Mouse (Mus musculus): Measurements from ENCODE around the gene Olfr270. TPM values are rescaled to one million over a fixed set of nuclear protein-coding genes. Genes with fewer than 3 reads are reported as not detected.

Gene Olfr270
- not detected in 2 replicates for polyA plus RNA-seq (2012; ENCODE audit: insufficient read depth, insufficient read length, missing spikeins)

GRCm38 (mm10) chr4:52964247-52964646 lies at the start of gene Olfr270:
Gene Olfr270 (plus strand): TSS chr4:52964547.
- no peaks in the 10 kb centered on the region for H3K4me1 ChIP-seq (ENCODE audit: control insufficient read depth, insufficient read depth, insufficient read length, low read length)
- no peak within 1 kb of the TSS for H3K4me3 ChIP-seq (ENCODE audit: insufficient read depth, low read depth, low read length)
- H3K27ac ChIP-seq (replicated peaks; ENCODE audit: low read depth, low read length), result no peak within 1 kb of the TSS

DNA sequence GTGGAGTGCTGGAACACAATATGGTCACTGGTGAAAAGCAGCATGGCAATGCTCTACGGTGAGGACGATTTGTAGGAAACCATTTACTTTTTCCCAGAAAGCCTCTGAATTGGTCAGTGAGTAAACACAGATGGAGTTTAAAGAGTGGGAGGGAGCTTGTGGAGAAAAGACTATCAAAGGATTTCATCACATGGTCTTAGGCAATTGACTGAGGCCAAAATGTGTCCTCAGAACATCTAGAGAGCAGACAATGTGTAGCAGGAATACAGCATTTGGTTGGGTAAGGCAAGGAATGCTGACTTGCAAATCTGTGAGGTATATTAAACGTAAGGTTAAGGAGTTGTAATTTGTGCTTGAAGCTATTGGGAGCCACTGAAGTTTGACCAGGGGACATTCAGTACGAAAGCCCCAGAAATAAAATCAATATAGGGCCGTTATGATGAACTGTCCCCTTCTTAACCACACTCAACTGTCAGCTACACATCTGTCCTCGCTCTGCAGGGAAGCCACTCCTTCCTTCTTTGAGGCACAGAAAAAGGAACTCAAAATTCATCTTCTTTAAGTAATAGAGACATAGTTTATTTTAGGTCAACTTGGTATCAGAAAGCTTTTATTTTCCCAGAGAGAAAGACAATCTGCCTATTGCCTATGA lies 47.6 kb upstream of the Olfr270 start:
- Histone ChIP-seq H3K4me3 (ENCODE audit: insufficient read depth, low read depth, low read length) (no peak overlapping the region), H3K27ac (replicated peaks; ENCODE audit: low read depth, low read length) (no peak overlapping the region), H3K4me1 (ENCODE audit: control insufficient read depth, insufficient read depth, insufficient read length, low read length) (no peaks in the 10 kb centered on the region)

- Histone ChIP-seq H3K27ac (replicated peaks; ENCODE audit: low read depth, low read length) (no peak overlapping the region), H3K4me1 (ENCODE audit: control insufficient read depth, insufficient read depth, insufficient read length, low read length) (no peaks in the 10 kb centered on the region), H3K4me3 (ENCODE audit: insufficient read depth, low read depth, low read length) (no peak overlapping the region)
Observed at GRCm38 (mm10) chr4:52917311-52917688, 47.0 kb upstream of the Olfr270 start.

DNA sequence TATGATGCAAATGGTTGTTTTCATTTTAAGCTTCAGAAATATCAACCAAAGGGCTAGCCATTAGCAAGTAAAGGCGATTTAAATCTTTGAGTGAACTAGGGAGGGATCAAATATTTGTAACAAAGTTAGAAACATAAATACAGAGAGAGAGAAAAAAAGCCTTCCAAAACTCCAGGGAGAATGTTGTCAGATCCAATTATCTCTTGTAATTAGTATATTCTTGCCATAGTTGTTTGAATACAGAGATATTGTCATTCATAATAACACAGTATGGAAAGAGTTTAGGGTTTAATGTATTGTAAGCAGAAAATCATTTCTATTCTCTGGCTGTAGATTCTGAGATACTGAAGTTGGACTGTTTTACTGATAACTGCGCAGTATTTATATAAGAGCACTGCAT lies 45.3 kb upstream of the Olfr270 start, which contains the start of gene Olfr272:
Gene Olfr272 (minus strand): TSS at position 101 of the 400 bp plus-strand sequence.
- H3K4me3 ChIP-seq (ENCODE audit: insufficient read depth, low read depth, low read length), result no peak within 1 kb of the TSS
- H3K27ac ChIP-seq (replicated peaks; ENCODE audit: low read depth, low read length), result no peak within 1 kb of the TSS
- H3K4me1 ChIP-seq (ENCODE audit: control insufficient read depth, insufficient read depth, insufficient read length, low read length), result no peaks in the 10 kb centered on the region

DNA sequence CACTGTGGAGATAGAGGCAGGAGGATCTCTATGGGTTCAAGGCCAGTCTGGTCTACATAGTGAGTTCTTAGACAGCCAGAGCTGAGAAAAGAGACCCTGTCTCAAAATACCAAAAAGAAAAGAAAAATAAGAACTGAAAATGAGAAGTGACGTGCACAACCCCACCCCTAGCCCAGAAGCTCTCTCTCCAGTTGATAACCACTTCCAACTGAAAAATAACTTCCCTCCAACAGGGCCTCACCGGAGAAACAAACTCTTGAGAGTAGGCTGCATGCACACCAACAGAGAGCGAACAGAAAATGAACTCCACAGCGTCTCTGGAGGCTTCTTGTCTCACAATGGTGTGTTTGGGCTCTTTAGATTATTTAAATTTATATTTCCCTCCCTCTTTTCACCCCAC lies 33.9 kb upstream of the Olfr270 start:
- Histone ChIP-seq H3K27ac (replicated peaks; ENCODE audit: low read depth, low read length) (no peak overlapping the region), H3K4me1 (ENCODE audit: control insufficient read depth, insufficient read depth, insufficient read length, low read length) (no peaks in the 10 kb centered on the region), H3K4me3 (ENCODE audit: insufficient read depth, low read depth, low read length) (no peak overlapping the region)

DNA sequence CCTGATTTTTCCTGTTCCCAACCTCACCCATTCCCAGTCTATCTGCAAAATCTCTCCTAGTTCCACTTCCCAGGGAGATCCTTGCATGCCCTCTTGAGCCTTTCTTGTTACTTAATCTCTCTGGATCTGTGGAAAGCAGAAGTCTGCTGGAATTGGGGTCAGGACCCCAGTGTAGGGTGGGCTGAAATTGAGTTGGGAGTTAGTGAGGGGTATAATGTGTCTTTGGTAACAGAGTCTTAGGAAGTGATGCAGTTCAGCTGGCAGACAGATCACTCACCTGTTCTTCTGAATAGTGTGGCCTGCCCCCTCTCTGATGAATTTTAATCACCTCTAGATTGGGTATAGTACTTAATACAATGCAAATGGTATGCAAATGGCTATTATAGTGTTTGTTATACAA lies 17.7 kb upstream of the Olfr270 start:
- Histone ChIP-seq H3K27ac (replicated peaks; ENCODE audit: low read depth, low read length) (no peak overlapping the region), H3K4me3 (ENCODE audit: insufficient read depth, low read depth, low read length) (no peak overlapping the region), H3K4me1 (ENCODE audit: control insufficient read depth, insufficient read depth, insufficient read length, low read length) (no peaks in the 10 kb centered on the region)

- Histone ChIP-seq H3K4me1 (ENCODE audit: control insufficient read depth, insufficient read depth, insufficient read length, low read length) (no peaks in the 10 kb centered on the region), H3K27ac (replicated peaks; ENCODE audit: low read depth, low read length) (no peak overlapping the region), H3K4me3 (ENCODE audit: insufficient read depth, low read depth, low read length) (no peak overlapping the region)
Observed at GRCm38 (mm10) chr4:52949005-52949404, 15.3 kb upstream of the Olfr270 start.

GRCm38 (mm10) chr4:52958693-52959092 lies 5.7 kb upstream of the Olfr270 start:
- no peak overlapping the region for H3K4me3 ChIP-seq (ENCODE audit: insufficient read depth, low read depth, low read length)
- no peak overlapping the region for H3K27ac ChIP-seq (replicated peaks; ENCODE audit: low read depth, low read length)
- H3K4me1 ChIP-seq (ENCODE audit: control insufficient read depth, insufficient read depth, insufficient read length, low read length), result no peaks in the 10 kb centered on the region

DNA sequence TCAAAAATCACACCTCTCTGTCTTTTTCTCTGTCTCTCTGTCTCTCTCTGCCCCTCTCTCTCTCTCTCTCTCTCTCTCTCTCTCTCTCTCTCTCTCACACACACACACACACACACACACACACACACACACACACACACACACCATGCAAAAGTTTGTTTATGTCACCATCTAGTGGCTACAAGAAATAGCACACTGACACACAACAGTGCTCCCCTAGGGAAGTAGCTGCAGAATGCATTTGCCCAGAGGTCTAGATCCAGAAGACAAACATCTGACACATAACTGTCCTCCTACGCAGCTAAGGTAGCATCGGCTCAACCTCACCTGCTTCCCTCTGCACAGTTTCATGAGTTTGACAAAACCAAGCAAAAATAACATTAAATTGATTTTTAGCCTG lies 20.9 kb downstream of the Olfr270 start:
- Histone ChIP-seq H3K4me1 (ENCODE audit: control insufficient read depth, insufficient read depth, insufficient read length, low read length) (no peaks in the 10 kb centered on the region), H3K4me3 (ENCODE audit: insufficient read depth, low read depth, low read length) (no peak overlapping the region), H3K27ac (replicated peaks; ENCODE audit: low read depth, low read length) (no peak overlapping the region)

- Histone ChIP-seq H3K4me1 (ENCODE audit: control insufficient read depth, insufficient read depth, insufficient read length, low read length) (no peaks in the 10 kb centered on the region), H3K4me3 (ENCODE audit: insufficient read depth, low read depth, low read length) (no peak overlapping the region), H3K27ac (replicated peaks; ENCODE audit: low read depth, low read length) (no peak overlapping the region)
Observed at GRCm38 (mm10) chr4:52986266-52986665, 21.9 kb downstream of the Olfr270 start.

DNA sequence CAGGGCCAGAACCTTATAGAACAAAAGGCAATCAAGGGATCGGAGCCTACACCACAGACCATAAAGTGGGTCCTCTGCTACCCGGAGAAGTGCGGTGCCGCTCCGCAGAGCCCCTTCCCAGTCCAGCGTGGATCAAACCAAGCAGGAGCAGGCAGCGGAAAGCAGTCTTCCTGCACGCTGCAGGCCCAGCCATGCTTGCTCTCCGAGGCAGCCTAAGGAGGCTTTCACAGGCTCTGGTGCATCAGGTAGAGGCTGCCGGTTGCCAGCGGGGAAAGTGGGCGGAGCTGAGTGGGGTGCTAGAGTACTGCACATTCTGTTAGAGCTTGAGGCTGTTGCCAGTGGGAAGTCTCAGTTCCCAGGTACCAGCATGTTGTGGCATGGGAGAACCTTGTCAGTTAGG lies 24.9 kb downstream of the Olfr270 start, which contains the start of gene Nipsnap3a:
Gene Nipsnap3a (plus strand): TSS at position 25 of the 400 bp plus-strand sequence.
- Histone ChIP-seq H3K4me3 (ENCODE audit: insufficient read depth, low read depth, low read length) (no peak within 1 kb of the TSS), H3K27ac (replicated peaks; ENCODE audit: low read depth, low read length) (no peak within 1 kb of the TSS), H3K4me1 (ENCODE audit: control insufficient read depth, insufficient read depth, insufficient read length, low read length) (no peaks in the 10 kb centered on the region)

GRCm38 (mm10) chr4:52999449-52999848 lies 35.1 kb downstream of the Olfr270 start:
- Histone ChIP-seq H3K4me1 (ENCODE audit: control insufficient read depth, insufficient read depth, insufficient read length, low read length) (no peaks in the 10 kb centered on the region), H3K27ac (replicated peaks; ENCODE audit: low read depth, low read length) (no peak overlapping the region), H3K4me3 (ENCODE audit: insufficient read depth, low read depth, low read length) (no peak overlapping the region)

- H3K27ac ChIP-seq (replicated peaks; ENCODE audit: low read depth, low read length), result no peak overlapping the region
- H3K4me1 ChIP-seq (ENCODE audit: control insufficient read depth, insufficient read depth, insufficient read length, low read length), result no peaks in the 10 kb centered on the region
- H3K4me3 ChIP-seq (ENCODE audit: insufficient read depth, low read depth, low read length), result no peak overlapping the region
Observed at GRCm38 (mm10) chr4:53000154-53000553, 35.8 kb downstream of the Olfr270 start.

GRCm38 (mm10) chr4:53009183-53009582 lies 44.8 kb downstream of the Olfr270 start:
- no peak overlapping the region for H3K4me3 ChIP-seq (ENCODE audit: insufficient read depth, low read depth, low read length)
- H3K27ac ChIP-seq (replicated peaks; ENCODE audit: low read depth, low read length), result no peak overlapping the region
- 0 out of 2 replicates have a peak, but pooled peaks cover 5% of the 10 kb centered on the region for H3K4me1 ChIP-seq (ENCODE audit: control insufficient read depth, insufficient read depth, insufficient read length, low read length)

DNA sequence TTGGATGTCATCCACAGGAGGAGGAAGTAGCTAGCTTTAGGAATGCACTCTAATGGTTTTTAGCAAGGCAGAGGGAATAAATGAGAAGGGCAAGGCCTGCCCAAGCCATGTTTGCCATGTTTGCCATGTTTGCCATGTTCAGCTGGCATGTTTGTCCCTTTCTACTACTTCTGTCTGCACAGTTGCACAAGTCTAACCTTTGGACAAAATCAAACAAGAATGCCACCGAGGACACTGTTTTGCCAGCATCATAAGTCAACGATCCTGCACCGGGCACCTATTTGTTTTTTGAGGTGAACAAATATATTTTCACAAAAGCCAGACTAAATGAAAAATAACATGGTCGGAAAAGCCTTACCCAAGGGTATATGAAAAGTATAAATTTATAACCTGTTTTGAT lies 45.5 kb downstream of the Olfr270 start:
- Histone ChIP-seq H3K27ac (replicated peaks; ENCODE audit: low read depth, low read length) (no peak overlapping the region), H3K4me1 (ENCODE audit: control insufficient read depth, insufficient read depth, insufficient read length, low read length) (0 out of 2 replicates have a peak, but pooled peaks cover 5% of the 10 kb centered on the region), H3K4me3 (ENCODE audit: insufficient read depth, low read depth, low read length) (no peak overlapping the region)

DNA sequence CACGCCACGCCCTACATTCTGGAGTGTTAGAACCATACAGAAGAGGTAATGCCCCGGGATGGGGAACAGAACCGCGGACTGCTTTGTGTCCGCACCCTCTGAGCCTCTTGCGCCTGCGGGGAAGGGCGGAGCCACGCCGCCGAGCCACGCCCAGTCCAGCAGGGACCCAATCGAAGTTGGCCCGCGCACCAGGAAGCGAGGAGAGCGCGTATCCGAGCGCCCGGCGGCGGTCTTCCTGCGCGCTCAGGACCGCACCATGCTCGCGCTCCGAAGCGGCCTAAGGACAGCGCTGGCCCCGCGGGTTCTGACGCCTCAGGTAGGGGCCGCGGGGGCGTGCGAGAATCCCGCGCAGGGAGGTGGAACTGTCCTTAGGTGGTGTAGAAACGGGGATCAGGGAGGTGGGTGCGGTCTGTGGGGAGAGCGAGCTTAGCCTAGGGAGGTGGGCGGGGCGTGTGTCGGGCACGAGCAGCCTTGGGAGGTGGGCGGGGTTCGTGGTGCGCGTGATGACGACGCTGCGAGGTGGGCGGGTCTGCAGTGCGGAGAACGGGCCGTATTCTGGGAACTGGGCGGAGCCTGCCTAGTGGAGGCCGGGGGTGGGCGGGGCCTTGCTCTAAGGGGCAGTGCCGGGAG lies 47.5 kb downstream of the Olfr270 start, which contains the start of gene Nipsnap3b:
Gene Nipsnap3b (plus strand): TSS at position 149 of the 630 bp plus-strand sequence.
- Histone ChIP-seq H3K4me1 (ENCODE audit: control insufficient read depth, insufficient read depth, insufficient read length, low read length) (0 out of 2 replicates have a peak, but pooled peaks cover 5% of the 10 kb centered on the region), H3K4me3 (ENCODE audit: insufficient read depth, low read depth, low read length) (peak within 1 kb of the TSS; percentile 97), H3K27ac (replicated peaks; ENCODE audit: low read depth, low read length) (peak within 1 kb of the TSS; percentile 78)
